Mouse (Mus musculus) stomach, postnatal 0 days (tissue): ENCODE results near the gene Igf2r.

Source experiments
- CTCF ChIP-seq: IDR thresholded peaks from 2 replicates; pipeline ENCODE4 v1.5.1; 2016; ENCODE audit warnings: antibody characterized with exemption, low read depth, mild to moderate bottlenecking, moderate library complexity
- EP300 ChIP-seq: optimal IDR thresholded peaks from 2 replicates; pipeline ENCODE3; 2016; ENCODE audit warnings: antibody characterized with exemption

- TF ChIP-seq CTCF (no peak), EP300 (no peak)
Observed at GRCm38 (mm10) chr17:12782861-12783847, 13.7 kb upstream of the Igf2r start.
